Mouse (Mus musculus) C2C12 (cell line): ENCODE data around the gene Liph.

ENCODE experiments used
- CTCF ChIP-seq: IDR thresholded peaks from one replicate; pipeline ENCODE4 v1.5.1; 2011; ENCODE audit not compliant: control insufficient read depth, insufficient read depth, insufficient read length
- MAX ChIP-seq: IDR thresholded peaks from one replicate; pipeline ENCODE4 v1.6.1; 2011; ENCODE audit warnings: mild to moderate bottlenecking, control low read depth
- USF1 ChIP-seq: IDR thresholded peaks from one replicate; pipeline ENCODE4 v1.6.1; 2011; ENCODE audit warnings: low read depth, mild to moderate bottlenecking, control low read depth, moderate library complexity

GRCm38 (mm10) chr16:22022122-22022521 lies 26.7 kb upstream of the Liph start:
- TF ChIP-seq CTCF: no peak
- TF ChIP-seq MAX: no peak
- no peak for TF ChIP-seq USF1
